Mouse (Mus musculus) layer of hippocampus, postnatal 25 days (tissue): ENCODE data around the gene Usp5. TPM values are rescaled to one million over a fixed set of nuclear protein-coding genes. Genes with fewer than 3 reads are reported as not detected.
"Not testable (repeated sequence)": the region's sequence is repeated elsewhere in the genome, so short reads cannot be mapped to it uniquely, and the experiment has no call there.

ENCODE experiments used
- DNase-seq, 2 experiments: peaks; one replicate each; pipeline ENCODE4 v3.0.0; 2022; ENCODE audit warnings: mixed read lengths in 2 of 2, low spot score in 1 of 2; ENCODE audit errors: extremely low spot score in 1 of 2
- total RNA-seq, 2 experiments: library from RNA; stranded (reverse); gene quantifications; 2 replicates each; pipeline ENCODE4 v1.2.3; 2021

Gene Usp5
- total RNA-seq, 2 experiments from 2014 or later = 164 to 183 TPM

DNA sequence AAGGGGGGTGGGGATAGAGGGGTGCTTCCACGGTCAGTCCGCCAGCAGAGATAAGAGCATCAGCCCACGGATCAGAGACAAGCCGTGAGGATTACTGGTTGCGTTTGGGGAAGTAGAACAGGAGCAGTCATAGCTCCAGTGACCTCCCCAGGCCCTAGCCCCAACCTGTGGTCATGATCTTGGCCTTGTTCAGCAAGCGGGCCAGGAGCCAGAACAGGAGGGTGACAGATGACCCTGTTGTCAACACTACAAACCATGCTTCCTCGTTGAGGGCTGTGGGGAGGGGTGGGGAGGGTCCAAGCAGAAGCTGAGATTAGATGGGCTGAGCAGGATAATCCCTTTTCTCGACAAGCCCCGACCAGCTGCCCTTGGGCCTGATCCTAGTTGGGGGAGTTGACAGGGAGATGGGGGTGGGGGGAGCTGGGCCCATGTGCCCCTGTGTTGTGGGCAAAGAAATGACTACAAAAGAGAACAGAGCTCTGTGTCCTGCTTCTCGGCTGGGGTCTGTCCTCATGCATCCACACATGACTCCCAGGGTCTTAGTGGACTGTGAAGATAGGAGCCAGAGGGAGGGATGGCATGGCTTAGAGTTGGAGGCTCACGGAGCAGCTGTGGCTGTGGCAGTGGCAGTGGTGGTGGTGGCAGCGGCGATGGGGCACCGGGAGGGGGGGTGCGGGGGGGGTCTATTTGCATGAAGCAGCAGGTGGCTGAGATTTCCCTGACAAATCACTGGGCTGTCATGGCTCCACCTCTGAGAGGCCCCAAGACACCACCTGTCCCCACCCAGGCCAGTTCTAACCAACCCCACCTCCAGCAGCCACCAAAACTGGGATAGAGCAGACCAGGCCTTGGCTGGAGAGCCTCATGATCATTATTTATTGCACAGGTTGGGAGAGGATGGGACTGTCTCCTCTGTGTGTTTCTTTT lies 11.2 kb upstream of the Usp5 start, which contains the start of gene Gnb3:
Gene Gnb3 (minus strand): TSS at position 35 of the 927 bp plus-strand sequence.
- DNase-seq = no peak

DNA sequence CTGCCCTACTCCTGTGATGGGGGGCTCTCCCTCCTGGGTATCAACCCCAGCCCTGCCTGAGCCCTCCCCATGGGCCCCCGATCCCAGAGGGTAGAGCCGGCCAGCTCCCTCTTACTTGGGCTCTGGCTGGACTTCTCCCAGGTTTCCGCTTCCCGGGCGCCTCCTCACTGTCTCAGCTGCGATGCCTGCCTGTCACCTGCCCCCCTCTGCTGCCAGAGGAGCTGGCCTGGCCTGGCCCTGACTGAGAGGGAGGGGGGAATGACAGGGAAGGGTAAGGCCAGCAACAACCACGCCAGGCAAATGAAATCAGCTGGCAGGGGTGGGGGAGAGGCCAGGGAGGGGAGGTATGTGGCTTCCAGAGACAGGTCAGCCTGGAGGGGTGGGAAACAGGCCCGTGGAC lies 10.5 kb upstream of the Usp5 start:
- no peak for DNase-seq

DNA sequence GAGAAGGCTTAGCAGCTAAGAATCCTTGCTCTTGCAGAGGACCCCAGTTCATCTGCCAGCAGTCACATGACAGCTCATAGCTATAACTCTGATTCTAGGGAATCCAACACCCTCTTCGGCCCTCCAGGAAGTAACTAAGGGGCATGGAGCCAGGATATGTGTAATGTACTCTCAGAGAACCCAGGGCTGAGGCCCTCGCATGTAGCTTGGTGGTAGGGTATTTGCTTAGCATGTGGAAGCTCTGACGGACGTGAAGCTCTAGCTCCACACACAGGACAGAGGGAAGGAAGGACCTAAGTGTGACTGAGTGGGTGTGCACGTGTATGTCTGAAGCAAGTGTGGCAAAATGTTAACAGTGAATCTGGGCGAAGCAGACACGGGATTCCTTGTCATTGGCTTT lies 7.1 kb upstream of the Usp5 start:
- DNase-seq = no peak

DNA sequence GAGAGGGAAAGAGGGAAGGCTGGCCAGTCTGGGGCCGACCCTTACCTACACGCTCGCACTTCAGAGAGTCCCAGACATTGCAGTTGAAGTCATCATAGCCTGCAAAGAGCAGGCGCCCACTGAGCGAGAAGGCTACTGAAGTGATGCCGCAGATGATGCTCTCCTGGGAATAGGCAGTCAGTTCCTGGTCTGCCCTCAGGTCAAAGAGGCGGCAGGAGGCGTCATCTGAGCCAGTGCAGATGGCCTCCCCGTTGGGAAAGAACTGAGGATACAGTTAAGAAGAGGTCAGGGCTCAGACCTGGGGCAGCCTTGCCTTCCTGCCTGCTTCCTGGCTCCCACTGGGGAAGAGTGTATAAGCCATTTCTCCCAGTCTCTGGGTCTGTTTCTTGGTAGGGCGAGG lies 6.2 kb upstream of the Usp5 start:
- DNase-seq = no peak

- no peak for DNase-seq
Observed at GRCm38 (mm10) chr6:124834512-124835081, 5.3 kb upstream of the Usp5 start.

DNA sequence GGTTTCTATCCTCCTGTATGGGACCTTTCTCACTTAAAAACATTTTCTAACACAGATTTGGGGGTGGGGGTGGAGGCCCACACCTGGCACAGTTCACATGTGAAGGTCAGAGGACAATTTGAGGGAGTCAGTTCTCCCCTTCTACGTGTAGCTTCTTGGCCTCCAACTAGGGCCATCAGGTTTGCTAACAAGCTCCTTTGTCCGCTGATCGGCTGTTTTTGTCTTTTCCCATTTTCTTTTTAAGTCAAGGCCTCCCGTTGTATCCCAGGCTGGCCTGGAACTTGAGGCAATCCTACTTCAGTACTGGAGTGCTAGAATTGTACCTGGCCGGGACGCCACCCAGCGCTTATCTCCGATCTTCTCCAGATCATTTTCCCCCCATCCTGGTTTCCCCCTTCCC lies 2.4 kb upstream of the Usp5 start:
- DNase-seq = no peak

- not testable (repeated sequence) for DNase-seq
Observed at GRCm38 (mm10) chr6:124831199-124831598, 1.9 kb upstream of the Usp5 start.

- DNase-seq = peak; percentile 69 to 82
Observed at GRCm38 (mm10) chr6:124829799-124830700, 766 bp upstream of the Usp5 start.

- no peak for DNase-seq
Observed at GRCm38 (mm10) chr6:124828101-124828592, 1.1 kb downstream of the Usp5 start.

- no peak for DNase-seq
Observed at GRCm38 (mm10) chr6:124822049-124822448, 7.2 kb downstream of the Usp5 start.

DNA sequence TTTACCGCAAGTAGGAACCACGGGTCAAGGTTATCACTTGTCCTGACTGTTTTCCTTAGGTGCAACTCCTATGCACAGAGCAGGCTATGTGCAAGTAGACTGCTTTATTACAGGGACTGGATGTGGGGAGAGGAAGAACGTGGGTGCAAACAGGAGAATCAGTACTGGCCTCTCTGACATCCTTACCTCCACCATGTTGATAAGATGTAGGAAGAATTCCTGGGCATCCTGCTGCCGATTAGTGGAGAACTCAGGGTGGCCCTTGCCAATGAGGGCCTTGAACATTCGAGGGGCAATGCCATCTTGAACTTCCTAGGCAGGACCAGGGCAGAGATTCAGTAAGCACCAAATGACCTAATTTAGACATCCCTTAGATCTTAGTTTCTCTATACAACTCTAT lies 8.4 kb downstream of the Usp5 start:
- no peak for DNase-seq

- DNase-seq = no peak
Observed at GRCm38 (mm10) chr6:124817971-124818370, 11.3 kb downstream of the Usp5 start.

GRCm38 (mm10) chr6:124817563-124817962 lies 11.7 kb downstream of the Usp5 start:
- no peak for DNase-seq

- no peak for DNase-seq
Observed at GRCm38 (mm10) chr6:124817125-124817524, 12.2 kb downstream of the Usp5 start.

- no peak for DNase-seq
Observed at GRCm38 (mm10) chr6:124816611-124817010, 12.7 kb downstream of the Usp5 start.

- DNase-seq = no peak
Observed at GRCm38 (mm10) chr6:124814858-124815774, 14.2 kb downstream of the Usp5 start.

GRCm38 (mm10) chr6:124814448-124814847 lies 14.8 kb downstream of the Usp5 start:
- peak in 1 of 2 experiments; percentile 21 for DNase-seq

- DNase-seq = peak; percentile 78 to 79
Observed at GRCm38 (mm10) chr6:124813933-124814332, 15.4 kb downstream of the Usp5 start, which contains the start of gene Tpi1. Gene Tpi1 (minus strand): TSS chr6:124814296.

DNA sequence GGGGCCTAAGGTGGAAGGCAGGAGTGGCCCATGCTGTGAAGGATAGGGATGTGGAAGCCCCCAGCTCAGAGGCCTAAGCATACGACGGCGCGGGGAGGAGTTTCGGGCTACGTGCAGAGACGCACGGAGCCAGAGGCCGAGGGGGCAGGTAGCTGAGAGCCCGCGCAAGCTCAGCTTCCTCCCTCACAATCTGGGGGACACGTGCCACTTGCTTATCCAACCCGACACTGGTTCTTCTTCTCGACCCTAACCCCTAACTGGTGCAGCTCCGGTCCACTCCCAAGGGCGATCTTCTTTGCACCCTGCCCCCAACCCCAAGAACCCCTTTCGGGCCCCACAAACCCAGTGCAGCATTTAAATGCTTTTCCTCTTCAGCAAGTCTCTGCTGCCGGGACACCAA lies 15.8 kb downstream of the Usp5 start:
- DNase-seq = peak; percentile 49 to 58
